Mouse (Mus musculus): ENCODE data around the gene Kmt5a. TPM values are rescaled to one million over a fixed set of nuclear protein-coding genes. Genes with fewer than 3 reads are reported as not detected.

Gene Kmt5a
- polyA plus RNA-seq (2021): 174 TPM

GRCm38 (mm10) chr5:124439447-124440093 is at the start of gene Kmt5a:
TSS of gene Kmt5a (plus strand) at chr5:124439930.
- H3K27me3 ChIP-seq: no peaks in the 10 kb centered on the region
- CTCF ChIA-PET: interaction anchor here (0.9 to 4.0 kb wide), 10 partner anchors 8 to 99 kb away, joined by 3 to 31 read pairs (median 4); partner anchors contain the start of genes Rilpl1 and Rilpl2
- ATAC-seq (peak; percentile 94), DNase-seq (ENCODE audit: low read depth, low spot score) (peak; percentile 91)
- POLR2A ChIA-PET: interaction anchor here (0.6 to 1.0 kb wide), 2 partner anchors 86 to 102 kb away, joined by 3 to 6 read pairs; no protein-coding TSS in a partner anchor
- no peak for TF ChIP-seq CTCF (IDR thresholded peaks at IDR 0.05)
- in situ Hi-C loops (cut with MboI; ENCODE audit: low pct_unique_long_range_greater_than_20kb): loop anchor here (5.0 to 25.0 kb wide), 2 partner anchors 93 to 423 kb away; partner anchors contain the start of genes Ccdc92, Rilpl1 and Zfp664

- H3K27me3 ChIP-seq: no peaks in the 10 kb centered on the region
- ChIA-PET POLR2A (no interaction called here), CTCF (interaction anchor here (1.2 to 1.5 kb wide), 2 partner anchors 9 to 14 kb away, joined by 3 read pairs; no protein-coding TSS in a partner anchor)
- in situ Hi-C loops (cut with MboI; ENCODE audit: low pct_unique_long_range_greater_than_20kb): no loop called here
- TF ChIP-seq CTCF (IDR thresholded peaks at IDR 0.05): no peak
- no peak for DNase-seq (ENCODE audit: low read depth, low spot score)
- no peak for ATAC-seq
Observed at GRCm38 (mm10) chr5:124392412-124392811, 47.3 kb upstream of the Kmt5a start.

GRCm38 (mm10) chr5:124393726-124394125 is 46.0 kb upstream of the Kmt5a start:
- in situ Hi-C loops (cut with MboI; ENCODE audit: low pct_unique_long_range_greater_than_20kb): no loop called here
- CTCF ChIA-PET: interaction anchor here (1.0 to 2.0 kb wide), 5 partner anchors 8 to 145 kb away, joined by 3 to 5 read pairs (median 3); no protein-coding TSS in a partner anchor

GRCm38 (mm10) chr5:124410808-124411207 is 28.9 kb upstream of the Kmt5a start:
- POLR2A ChIA-PET: no interaction called here
- in situ Hi-C loops (cut with MboI; ENCODE audit: low pct_unique_long_range_greater_than_20kb): no loop called here
- TF ChIP-seq CTCF (IDR thresholded peaks at IDR 0.05): peak; percentile 55

More at GRCm38 (mm10) chr5:124393726-124394125, 46.0 kb upstream of the Kmt5a start:
- DNase-seq (ENCODE audit: low read depth, low spot score): no peak
- POLR2A ChIA-PET: interaction anchor here (0.6 to 1.3 kb wide), 2 partner anchors 14 to 39 kb away, joined by 4 read pairs; no protein-coding TSS in a partner anchor
- no peak for ATAC-seq
- no peak for TF ChIP-seq CTCF (IDR thresholded peaks at IDR 0.05)
- no peaks in the 10 kb centered on the region for H3K27me3 ChIP-seq

GRCm38 (mm10) chr5:124412163-124412562 is 27.6 kb upstream of the Kmt5a start:
- DNase-seq (ENCODE audit: low read depth, low spot score) (no peak), ATAC-seq (no peak)
- TF ChIP-seq CTCF (IDR thresholded peaks at IDR 0.05): no peak
- ChIA-PET POLR2A (no interaction called here), CTCF (interaction anchor here (0.9 to 2.0 kb wide), 3 partner anchors 24 to 133 kb away, joined by 3 to 4 read pairs (median 4); no protein-coding TSS in a partner anchor)
- no peaks in the 10 kb centered on the region for H3K27me3 ChIP-seq
- in situ Hi-C loops (cut with MboI; ENCODE audit: low pct_unique_long_range_greater_than_20kb): no loop called here

More at GRCm38 (mm10) chr5:124410808-124411207, 28.9 kb upstream of the Kmt5a start:
- CTCF ChIA-PET: interaction anchor here (0.9 to 2.0 kb wide), 6 partner anchors 11 to 248 kb away, joined by 3 to 8 read pairs (median 4); no protein-coding TSS in a partner anchor
- no peaks in the 10 kb centered on the region for H3K27me3 ChIP-seq
- no peak for DNase-seq (ENCODE audit: low read depth, low spot score)
- no peak for ATAC-seq

GRCm38 (mm10) chr5:124418903-124419302 is 20.8 kb upstream of the Kmt5a start:
- in situ Hi-C loops (cut with MboI; ENCODE audit: low pct_unique_long_range_greater_than_20kb): no loop called here
- no peak for TF ChIP-seq CTCF (IDR thresholded peaks at IDR 0.05)
- no peaks in the 10 kb centered on the region for H3K27me3 ChIP-seq
- DNase-seq (ENCODE audit: low read depth, low spot score) (no peak), ATAC-seq (no peak)
- CTCF ChIA-PET: no interaction called here
- POLR2A ChIA-PET: no interaction called here

GRCm38 (mm10) chr5:124421786-124422185 is 17.9 kb upstream of the Kmt5a start:
- no peaks in the 10 kb centered on the region for H3K27me3 ChIP-seq
- DNase-seq (ENCODE audit: low read depth, low spot score) (no peak), ATAC-seq (no peak)
- ChIA-PET POLR2A (no interaction called here), CTCF (interaction anchor here (1.6 kb wide), 1 partner anchor 117 kb away, joined by 4 read pairs; no protein-coding TSS in a partner anchor)
- TF ChIP-seq CTCF (IDR thresholded peaks at IDR 0.05): no peak
- in situ Hi-C loops (cut with MboI; ENCODE audit: low pct_unique_long_range_greater_than_20kb): no loop called here

- ChIA-PET CTCF (no interaction called here), POLR2A (interaction anchor here (0.6 to 1.5 kb wide), 3 partner anchors 56 to 122 kb away, joined by 3 to 5 read pairs (median 3); no protein-coding TSS in a partner anchor)
- in situ Hi-C loops (cut with MboI; ENCODE audit: low pct_unique_long_range_greater_than_20kb): no loop called here
- no peaks in the 10 kb centered on the region for H3K27me3 ChIP-seq
- no peak for TF ChIP-seq CTCF (IDR thresholded peaks at IDR 0.05)
- ATAC-seq (no peak), DNase-seq (ENCODE audit: low read depth, low spot score) (no peak)
Observed at GRCm38 (mm10) chr5:124424200-124424722, 15.5 kb upstream of the Kmt5a start.

- TF ChIP-seq CTCF (IDR thresholded peaks at IDR 0.05): no peak
- POLR2A ChIA-PET: interaction anchor here (0.6 to 1.5 kb wide), 3 partner anchors 55 to 122 kb away, joined by 3 to 5 read pairs (median 3); no protein-coding TSS in a partner anchor
- ATAC-seq (peak; percentile 24), DNase-seq (ENCODE audit: low read depth, low spot score) (no peak)
- in situ Hi-C loops (cut with MboI; ENCODE audit: low pct_unique_long_range_greater_than_20kb): loop anchor here (25.0 kb wide), 1 partner anchor 437 kb away; the partner anchor contains the start of genes Ccdc92 and Zfp664
- H3K27me3 ChIP-seq: no peaks in the 10 kb centered on the region
- CTCF ChIA-PET: no interaction called here
Observed at GRCm38 (mm10) chr5:124424723-124425411, 14.9 kb upstream of the Kmt5a start.

Measured in Patski (cell line).